Mouse (Mus musculus): ENCODE data around the gene Ogn.

DNA sequence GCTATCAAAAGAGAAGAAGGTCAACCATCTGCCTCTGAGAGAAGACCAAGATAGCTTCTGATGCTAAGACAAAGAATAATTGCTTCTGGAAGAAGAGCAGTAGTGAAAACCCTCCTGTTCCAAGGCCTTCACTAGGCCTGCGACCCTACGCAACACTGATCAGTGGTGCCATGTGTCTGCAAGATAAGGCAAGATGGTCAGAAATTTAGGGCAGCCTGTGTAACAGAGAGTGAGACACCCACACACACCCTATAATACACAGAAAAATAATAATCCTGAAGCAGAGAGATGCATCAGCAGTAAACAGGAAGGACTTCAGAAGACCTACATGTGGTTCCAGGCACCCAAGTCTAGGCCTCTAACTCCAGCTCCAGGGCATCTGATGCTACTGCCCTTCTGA is 32.1 kb downstream of the Ogn start:
- TF ChIP-seq CTCF (IDR thresholded peaks at IDR 0.05; ENCODE audit: low read depth) (no peak), EP300 (IDR thresholded peaks at IDR 0.05; ENCODE audit: low read depth) (no peak)

Measured in liver, postnatal 0 days (tissue).